8 mouse cellular contexts compared by ENCODE assay signal in the genomic region with DNA sequence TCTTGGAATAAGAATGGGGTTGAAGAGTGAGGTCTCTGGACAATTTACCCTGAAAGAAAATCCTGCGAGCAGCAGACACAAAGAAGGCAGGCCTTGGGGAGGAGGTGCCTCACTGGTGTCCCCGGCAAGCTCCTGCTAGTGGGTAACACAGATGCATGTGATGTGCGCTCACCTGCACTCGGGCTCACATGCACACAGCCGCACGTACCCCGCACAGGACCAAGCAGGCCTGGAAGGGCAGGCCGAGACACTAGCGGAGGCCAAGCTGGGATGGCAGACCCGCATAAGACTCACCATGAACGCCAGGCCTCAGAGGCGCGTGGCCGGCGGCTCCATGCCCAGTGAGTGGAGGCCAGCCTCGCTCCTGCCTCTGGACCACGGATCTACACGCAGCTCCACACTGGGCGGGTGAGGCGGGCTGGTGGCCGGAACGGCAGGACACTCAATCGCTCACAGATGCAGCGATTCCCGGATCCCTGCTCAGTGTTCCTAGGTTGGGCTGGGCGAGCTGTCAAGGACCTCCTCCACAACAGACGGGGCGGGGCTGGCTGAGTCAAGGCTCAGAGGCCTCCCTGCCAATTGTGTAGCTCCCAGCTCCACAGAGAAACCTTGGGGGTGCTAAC. TPM values are rescaled to one million over a fixed set of nuclear protein-coding genes. Genes with fewer than 3 reads are reported as not detected.
DNase-seq lines count a peak whose midpoint lies in the region; ATAC-seq and TF ChIP-seq lines count a peak whose summit lies in the region.

No protein-coding gene starts in this region.

- H3K27ac ChIP-seq in forebrain, embryonic 15.5 days (replicated peaks), result peak overlapping the region; percentile 88
- H3K27ac ChIP-seq in neural tube, embryonic 14.5 days (ENCODE audit: low read depth, low read length), result peak overlapping the region; percentile 83
- H3K27ac ChIP-seq in testis, adult 2 months (ENCODE audit: control insufficient read depth, insufficient read depth, low read depth, low read length), result peak overlapping the region; percentile 70; the same call in 1 of the 2 replicates

- peaks cover 34% of the 10 kb centered on the region for H3K4me1 ChIP-seq in G1E (ENCODE audit: insufficient read depth, low read depth, low read length)
- peaks cover 40% of the 10 kb centered on the region for H3K4me1 ChIP-seq in forebrain, embryonic 15.5 days
- peaks cover 20% of the 10 kb centered on the region for H3K4me1 ChIP-seq in neural tube, embryonic 14.5 days (ENCODE audit: control insufficient read depth, insufficient read depth, low read length)
- peaks cover 10% of the 10 kb centered on the region for H3K4me1 ChIP-seq in testis, adult 2 months (ENCODE audit: control insufficient read depth, insufficient read depth, low read length)

- no peaks in the 10 kb centered on the region for H3K27me3 ChIP-seq in G1E (ENCODE audit: insufficient read depth, low read length)
- H3K27me3 ChIP-seq in forebrain, embryonic 15.5 days, result no peaks in the 10 kb centered on the region
- no peaks in the 10 kb centered on the region for H3K27me3 ChIP-seq in neural tube, embryonic 14.5 days (ENCODE audit: control insufficient read depth, insufficient read depth, low read length)
- H3K27me3 ChIP-seq in testis, adult 2 months (ENCODE audit: control insufficient read depth, insufficient read depth, low read length), result no peaks in the 10 kb centered on the region

- TF ChIP-seq POLR2A in testis, adult 2 months (IDR thresholded peaks at IDR 0.05; ENCODE audit: control insufficient read depth, low read depth, low read length), result peak; percentile 32; the same call in 1 of the 2 replicates

- ATAC-seq in G1E (ENCODE audit: extremely low read depth, insufficient number of reproducible peaks, low FRiP score, poor library complexity, severe bottlenecking), result peak; percentile 95
- peak; percentile 96 for ATAC-seq in forebrain, embryonic 15.5 days (replicated peaks)
- ATAC-seq in neural tube, embryonic 14.5 days (ENCODE audit: low read depth), result peak; percentile 98

- H3K4me3 ChIP-seq in G1E (ENCODE audit: low read depth, low read length), result peak overlapping the region; percentile 77
- peak overlapping the region; percentile 83 for H3K4me3 ChIP-seq in forebrain, embryonic 15.5 days
- peak overlapping the region; percentile 83 for H3K4me3 ChIP-seq in neural tube, embryonic 14.5 days (ENCODE audit: low read depth, low read length)
- peak overlapping the region; percentile 95 for H3K4me3 ChIP-seq in testis, adult 2 months (ENCODE audit: control insufficient read depth, low read depth, low read length)

- peak overlapping the region; percentile 66 for H3K4me2 ChIP-seq in forebrain, embryonic 15.5 days (replicated peaks)
- H3K4me2 ChIP-seq in neural tube, embryonic 14.5 days (ENCODE audit: low read depth, low read length), result peak overlapping the region; percentile 58

- peak overlapping the region; percentile 91 for H3K9ac ChIP-seq in forebrain, embryonic 15.5 days (replicated peaks)
- H3K9ac ChIP-seq in neural tube, embryonic 14.5 days (replicated peaks; ENCODE audit: low read depth, low read length), result peak overlapping the region; percentile 83

- under 1% methylated on average over 26 of the region's 28 CpGs for WGBS in forebrain, embryonic 15.5 days
- WGBS in neural tube, embryonic 14.5 days, result 0% methylated on average over 28 of the region's 28 CpGs

- intact Hi-C loops in heart, postnatal 25 days (cut with DNase I), result loop anchor here (1.0 to 5.0 kb wide), 2 partner anchors 52 to 68 kb away; partner anchors contain the start of gene Grpel1

- TF ChIP-seq CTCF in G1E (IDR thresholded peaks at IDR 0.05; ENCODE audit: low read depth, low read length), result no peak
- TF ChIP-seq CTCF in testis, adult 2 months (IDR thresholded peaks at IDR 0.05; ENCODE audit: control insufficient read depth, insufficient read depth, insufficient replicate concordance, low read depth, low read length), result 0 out of 2 replicates have a peak, but pooled peaks have one; percentile 9

- H3K9me3 ChIP-seq in G1E (replicated peaks), result no peaks in the 10 kb centered on the region
- no peaks in the 10 kb centered on the region for H3K9me3 ChIP-seq in forebrain, embryonic 15.5 days
- no peaks in the 10 kb centered on the region for H3K9me3 ChIP-seq in neural tube, embryonic 14.5 days (ENCODE audit: control insufficient read depth, low read length)

- peaks cover 37% of the 10 kb centered on the region for H3K36me3 ChIP-seq in G1E (replicated peaks)
- H3K36me3 ChIP-seq in forebrain, embryonic 15.5 days, result no peaks in the 10 kb centered on the region
- no peaks in the 10 kb centered on the region for H3K36me3 ChIP-seq in neural tube, embryonic 14.5 days (ENCODE audit: control insufficient read depth, insufficient read depth, low read length)
- no peaks in the 10 kb centered on the region for H3K36me3 ChIP-seq in testis, adult 2 months (ENCODE audit: control insufficient read depth, insufficient read depth, low read length)

- peak; percentile 83 for DNase-seq in G1E (ENCODE audit: low spot score)
- peak; percentile 94 to 97 for DNase-seq in cerebellum, adult 18-20 months
- DNase-seq in heart, postnatal 25 days (ENCODE audit: low spot score), result peak; percentile 90
- peak; percentile 94 to 97 for DNase-seq in layer of hippocampus, adult 18-20 months (ENCODE audit: low spot score in 2 of 2)
- DNase-seq in lung, adult 18-20 months, result peak; percentile 96 to 97

RNA-seq across cellular contexts. Expression of gene Ccdc96, which starts 45.9 kb away (rescaled TPM):
- total RNA-seq in G1E (2014; fragmentation: Nextera tagmentation) (not detected in 2 replicates), G1E (2017) (0.29 and 0.60 TPM in 2 replicates)
- 0.21 and 0.25 TPM in 2 replicates for polyA plus RNA-seq in G1E (2012)
- polyA plus RNA-seq in forebrain, embryonic 15.5 days (2015; fragmentation: Nextera tagmentation; extraction: Ambion mirVana), result 3.0 and 3.2 TPM in 2 replicates
- under 1 TPM; 0.18 to 0.22 TPM for total RNA-seq in heart, postnatal 25 days (2021)
- 1 to 10 TPM; 1.1 to 1.2 TPM for total RNA-seq in layer of hippocampus, adult 18-20 months (2021)
- 2.7 and 2.8 TPM in 2 replicates for polyA plus RNA-seq in neural tube, embryonic 14.5 days (2014; fragmentation: Nextera tagmentation; extraction: Ambion mirVana)
- polyA plus RNA-seq in testis, adult 2 months (2012; rRNA removed), result 61.8 and 64.3 TPM in 2 replicates

RNA-seq across cellular contexts. Expression of gene Tada2b, which starts 46.2 kb away (rescaled TPM):
- total RNA-seq in G1E (2014; fragmentation: Nextera tagmentation) (16.8 and 22.5 TPM in 2 replicates), G1E (2017) (9.8 and 15.5 TPM in 2 replicates)
- polyA plus RNA-seq in G1E (2012), result 12.6 and 17.4 TPM in 2 replicates
- polyA plus RNA-seq in forebrain, embryonic 15.5 days (2015; fragmentation: Nextera tagmentation; extraction: Ambion mirVana), result 2.8 and 2.9 TPM in 2 replicates
- 10 to 100 TPM; 14.2 to 14.8 TPM for total RNA-seq in heart, postnatal 25 days (2021)
- 10 to 100 TPM; 39.9 to 42.0 TPM for total RNA-seq in layer of hippocampus, adult 18-20 months (2021)
- 5.3 and 5.4 TPM in 2 replicates for polyA plus RNA-seq in neural tube, embryonic 14.5 days (2014; fragmentation: Nextera tagmentation; extraction: Ambion mirVana)
- 34.5 and 36.5 TPM in 2 replicates for polyA plus RNA-seq in testis, adult 2 months (2012; rRNA removed)

Comparison
In these comparisons a context has a peak if more than half of its experiments do, and no peak if none do; other contexts are left out.
1. Peak in every context shown above with its lines: DNase-seq, ATAC-seq, H3K4me3 ChIP-seq and H3K27ac ChIP-seq.
2. RNA of gene Ccdc96, which starts 45.9 kb away (polyA plus RNA-seq): 61.8 to 64.3 TPM in testis, adult 2 months; 3.0 to 3.2 TPM in forebrain, embryonic 15.5 days, 2.7 to 2.8 TPM in neural tube, embryonic 14.5 days and 0.21 to 0.25 TPM in G1E; every median in the first group is over 10 times any median in the second.